Mouse (Mus musculus) cerebellum, adult (tissue): ENCODE measurements around the gene Eif3f.
A peak's percentile ranks its signal among the peaks of the same experiment; 100 is the strongest.

Source experiments
- ATAC-seq: cut with Nextera tagmentation; 2 replicates; pipeline ENCODE4 v1.9.2; 2017; ENCODE audit warnings: mild to moderate bottlenecking, moderate library complexity, mixed read lengths; ENCODE audit not compliant: insufficient number of reproducible peaks, low FRiP score, low TSS enrichment

Gene Eif3f

GRCm38 (mm10) chr7:108933794-108934731 is at the start of gene Eif3f:
TSS of gene Eif3f (plus strand) at chr7:108934417.
- ATAC-seq: peak; percentile 93

GRCm38 (mm10) chr7:108884906-108885305 is 49.3 kb upstream of the Eif3f start, which contains the start of gene Olfr518:
TSS of gene Olfr518 (minus strand) at chr7:108885006.
- ATAC-seq: no peak

GRCm38 (mm10) chr7:108894320-108894719 is 39.9 kb upstream of the Eif3f start, which contains the start of gene Olfr519:
TSS of gene Olfr519 (minus strand) at chr7:108894420.
- no peak for ATAC-seq

GRCm38 (mm10) chr7:108903969-108904368 is 30.2 kb upstream of the Eif3f start:
- ATAC-seq: no peak

GRCm38 (mm10) chr7:108927043-108927442 is 7.2 kb upstream of the Eif3f start:
- ATAC-seq: no peak

GRCm38 (mm10) chr7:108928280-108929188 is 5.7 kb upstream of the Eif3f start:
- ATAC-seq: no peak

GRCm38 (mm10) chr7:108929726-108930393 is 4.4 kb upstream of the Eif3f start, which contains the start of gene Nlrp10:
TSS of gene Nlrp10 (minus strand) at chr7:108930178.
- ATAC-seq: no peak

- 0 out of 2 replicates have a peak, but pooled peaks have one; percentile 2 for ATAC-seq
Observed at GRCm38 (mm10) chr7:108934836-108935235, 619 bp downstream of the Eif3f start.

GRCm38 (mm10) chr7:108935411-108935810 is 1.2 kb downstream of the Eif3f start:
- ATAC-seq: no peak

GRCm38 (mm10) chr7:108936591-108936990 is 2.4 kb downstream of the Eif3f start:
- ATAC-seq: no peak

- ATAC-seq: no peak
Observed at GRCm38 (mm10) chr7:108941466-108941865, 7.2 kb downstream of the Eif3f start.

GRCm38 (mm10) chr7:108944002-108944401 is 9.8 kb downstream of the Eif3f start:
- ATAC-seq: 0 out of 2 replicates have a peak, but pooled peaks have one; percentile 63

- ATAC-seq: no peak
Observed at GRCm38 (mm10) chr7:108948611-108949010, 14.4 kb downstream of the Eif3f start.

- no peak for ATAC-seq
Observed at GRCm38 (mm10) chr7:108949301-108949700, 15.1 kb downstream of the Eif3f start.

- peak; percentile 55 for ATAC-seq
Observed at GRCm38 (mm10) chr7:108950312-108950761, 16.1 kb downstream of the Eif3f start, which contains the start of gene Tub. TSS of gene Tub (plus strand) at chr7:108950338.

GRCm38 (mm10) chr7:108950762-108951331 is 16.6 kb downstream of the Eif3f start:
- peak; percentile 57 for ATAC-seq

GRCm38 (mm10) chr7:108952801-108953200 is 18.6 kb downstream of the Eif3f start:
- no peak for ATAC-seq

GRCm38 (mm10) chr7:108954185-108954584 is 20.0 kb downstream of the Eif3f start:
- ATAC-seq: no peak

- ATAC-seq: no peak
Observed at GRCm38 (mm10) chr7:108957734-108958133, 23.5 kb downstream of the Eif3f start.
